Mouse (Mus musculus) testis, adult 2 months (tissue): ENCODE data around the gene Osbpl10. TPM values are rescaled to one million over a fixed set of nuclear protein-coding genes. Genes with fewer than 3 reads are reported as not detected.

Experiments used
- H3K27ac ChIP-seq: fragments of 200-500 bp; 2 replicates; pipeline ENCODE4 v1.5.1; 2012; ENCODE audit warnings: low read depth, low read length; ENCODE audit not compliant: control insufficient read depth, insufficient read depth
- H3K27me3 ChIP-seq: fragments of 200-500 bp; 2 replicates; pipeline ENCODE4 v1.6.1; 2012; ENCODE audit warnings: mild to moderate bottlenecking, low read length, moderate library complexity; ENCODE audit not compliant: control insufficient read depth, insufficient read depth
- H3K36me3 ChIP-seq: fragments of 200-500 bp; 2 replicates; pipeline ENCODE4 v1.6.1; 2012; ENCODE audit warnings: mild to moderate bottlenecking, low read length; ENCODE audit not compliant: control insufficient read depth, insufficient read depth
- H3K4me1 ChIP-seq: fragments of 200-500 bp; 2 replicates; pipeline ENCODE4 v1.6.1; 2012; ENCODE audit warnings: low read length; ENCODE audit not compliant: control insufficient read depth, insufficient read depth
- H3K4me3 ChIP-seq: fragments of 200-500 bp; 2 replicates; pipeline ENCODE4 v1.5.1; 2012; ENCODE audit warnings: low read depth, mild to moderate bottlenecking, low read length, moderate library complexity, mixed read lengths; ENCODE audit not compliant: control insufficient read depth
- CTCF ChIP-seq: fragments of 200-500 bp; IDR thresholded peaks from 2 replicates; pipeline ENCODE4 v1.5.1; 2012; ENCODE audit warnings: low read depth, mild to moderate bottlenecking, inconsistent platforms, low read length, moderate library complexity; ENCODE audit not compliant: control insufficient read depth, insufficient read depth, insufficient replicate concordance
- POLR2A ChIP-seq: fragments of 200-500 bp; IDR thresholded peaks from 2 replicates; pipeline ENCODE4 v1.6.1; 2012; ENCODE audit warnings: low read depth, mild to moderate bottlenecking, inconsistent platforms, low read length, moderate library complexity; ENCODE audit not compliant: control insufficient read depth
- polyA plus RNA-seq: library from polyadenylated mRNA; depleted of rRNA; stranded (reverse); fragments of >200 nt; gene quantifications from 2 replicates; pipeline ENCODE4 v1.2.3, GENCODE M21; 2012

Osbpl10 gene
- polyA plus RNA-seq, 1 experiment: 136 TPM

- TF ChIP-seq POLR2A (no peak), CTCF (no peak)
- Histone ChIP-seq H3K27ac (no peak overlapping the region), H3K4me1 (peaks cover 16% of the 10 kb centered on the region), H3K27me3 (no peaks in the 10 kb centered on the region), H3K4me3 (no peak overlapping the region), H3K36me3 (no peaks in the 10 kb centered on the region)
These were observed 41.7 kb upstream of the Osbpl10 start for GRCm38 (mm10) chr9:114936687-114937086.

- Histone ChIP-seq H3K27me3 (no peaks in the 10 kb centered on the region), H3K4me3 (no peak overlapping the region)
- TF ChIP-seq POLR2A: no peak
These were observed 33.7 kb upstream of the Osbpl10 start for GRCm38 (mm10) chr9:114944642-114945041.

GRCm38 (mm10) chr9:114945576-114945975 lies 32.8 kb upstream of the Osbpl10 start:
- TF ChIP-seq CTCF: no peak
- no peak for TF ChIP-seq POLR2A
- Histone ChIP-seq H3K27ac (no peak overlapping the region), H3K36me3 (no peaks in the 10 kb centered on the region), H3K27me3 (no peaks in the 10 kb centered on the region), H3K4me1 (no peaks in the 10 kb centered on the region), H3K4me3 (no peak overlapping the region)

More at GRCm38 (mm10) chr9:114944642-114945041, 33.7 kb upstream of the Osbpl10 start:
- no peaks in the 10 kb centered on the region for H3K4me1 ChIP-seq
- no peaks in the 10 kb centered on the region for H3K36me3 ChIP-seq
- H3K27ac ChIP-seq: no peak overlapping the region

GRCm38 (mm10) chr9:114948395-114948794 lies 30.0 kb upstream of the Osbpl10 start:
- Histone ChIP-seq H3K36me3 (no peaks in the 10 kb centered on the region), H3K27me3 (no peaks in the 10 kb centered on the region), H3K27ac (no peak overlapping the region), H3K4me1 (no peaks in the 10 kb centered on the region), H3K4me3 (no peak overlapping the region)
- no peak for TF ChIP-seq CTCF
- no peak for TF ChIP-seq POLR2A

GRCm38 (mm10) chr9:114952866-114953265 lies 25.5 kb upstream of the Osbpl10 start:
- no peaks in the 10 kb centered on the region for H3K36me3 ChIP-seq
- no peak overlapping the region for H3K27ac ChIP-seq
- H3K4me3 ChIP-seq: no peak overlapping the region
- no peak for TF ChIP-seq CTCF
- TF ChIP-seq POLR2A: no peak
- no peaks in the 10 kb centered on the region for H3K27me3 ChIP-seq
- H3K4me1 ChIP-seq: no peaks in the 10 kb centered on the region

- no peaks in the 10 kb centered on the region for H3K36me3 ChIP-seq
- H3K27ac ChIP-seq: no peak overlapping the region
- H3K4me1 ChIP-seq: no peaks in the 10 kb centered on the region
- TF ChIP-seq POLR2A (no peak), CTCF (no peak)
- H3K27me3 ChIP-seq: no peaks in the 10 kb centered on the region
- H3K4me3 ChIP-seq: no peak overlapping the region
These were observed 23.0 kb upstream of the Osbpl10 start for GRCm38 (mm10) chr9:114955340-114955739.

GRCm38 (mm10) chr9:114956945-114957344 lies 21.4 kb upstream of the Osbpl10 start:
- Histone ChIP-seq H3K27me3 (no peaks in the 10 kb centered on the region), H3K36me3 (no peaks in the 10 kb centered on the region), H3K4me1 (no peaks in the 10 kb centered on the region), H3K4me3 (no peak overlapping the region), H3K27ac (no peak overlapping the region)
- TF ChIP-seq CTCF (no peak), POLR2A (no peak)
